ENCODE assay signal across 8 mouse cellular contexts in genomic region chr4:119173851-119174453, GRCm38 (mm10). TPM values are rescaled to one million over a fixed set of nuclear protein-coding genes. Genes with fewer than 3 reads are reported as not detected.
DNase-seq lines count a peak whose midpoint lies in the region; ATAC-seq lines count a peak whose summit lies in the region.

Gene Zfp691 (minus strand): TSS chr4:119174195.

- H3K27ac ChIP-seq in hindbrain, embryonic 15.5 days (replicated peaks): peak within 1 kb of the TSS; percentile 69

- peak; percentile 100 for ATAC-seq in hindbrain, embryonic 15.5 days (ENCODE audit: low FRiP score, low read depth)

- no peaks in the 10 kb centered on the region for H3K27me3 ChIP-seq in hindbrain, embryonic 15.5 days

- under 1% methylated on average over 40 of the region's 40 CpGs for WGBS in hindbrain, embryonic 15.5 days

- peaks cover 9% of the 10 kb centered on the region; the same call in 1 of the 2 replicates for H3K36me3 ChIP-seq in hindbrain, embryonic 15.5 days

- H3K4me1 ChIP-seq in hindbrain, embryonic 15.5 days (replicated peaks): peaks cover 10% of the 10 kb centered on the region

- H3K4me2 ChIP-seq in hindbrain, embryonic 15.5 days: peak within 1 kb of the TSS; percentile 64

- H3K9me3 ChIP-seq in hindbrain, embryonic 15.5 days: no peaks in the 10 kb centered on the region

- H3K4me3 ChIP-seq in hindbrain, embryonic 15.5 days: peak within 1 kb of the TSS; percentile 78

- peak; percentile 94 for DNase-seq in T-cell, adult 2 months (ENCODE audit: low spot score)
- peak; percentile 91 to 94 for DNase-seq in cerebellum, postnatal 36 days
- DNase-seq in frontal cortex, postnatal 36 days (ENCODE audit: low spot score in 2 of 2): peak; percentile 93 to 98
- peak; percentile 97 for DNase-seq in left cerebral cortex, adult 11 months (ENCODE audit: low spot score)
- DNase-seq in lung, postnatal 4 days: peak; percentile 95 to 96
- peak; percentile 91 for DNase-seq in retina, postnatal 7 days (ENCODE audit: low read depth, low spot score)
- peak; percentile 82 for DNase-seq in urinary bladder, adult 2 months (ENCODE audit: low spot score)

- peak within 1 kb of the TSS; percentile 81 for H3K9ac ChIP-seq in hindbrain, embryonic 15.5 days

RNA-seq across cellular contexts. Expression of gene Zfp691, which starts in this region (rescaled TPM):
- 4.0 and 5.4 TPM in 2 replicates for polyA plus RNA-seq in hindbrain, embryonic 15.5 days (2015; fragmentation: Nextera tagmentation; extraction: Ambion mirVana)
- 8.9 and 9.7 TPM in 2 replicates for polyA plus RNA-seq in urinary bladder, adult 2 months (2012; rRNA removed)

Comparison
In these comparisons a context has a peak if more than half of its experiments do, and no peak if none do; other contexts are left out.
1. Peak in every context shown above with its lines: DNase-seq, ATAC-seq, H3K4me3 ChIP-seq and H3K27ac ChIP-seq.